Mouse (Mus musculus) ES-Bruce4 (cell line): ENCODE data around the gene Gcnt1.

Source experiments
- CTCF ChIP-seq: IDR thresholded peaks from one replicate; pipeline ENCODE4 v1.8.1; 2011; ENCODE audit warnings: low read depth, low read length
- POLR2A ChIP-seq: IDR thresholded peaks from one replicate; pipeline ENCODE4 v1.8.1; 2011; ENCODE audit warnings: low read length; ENCODE audit not compliant: insufficient read depth

DNA sequence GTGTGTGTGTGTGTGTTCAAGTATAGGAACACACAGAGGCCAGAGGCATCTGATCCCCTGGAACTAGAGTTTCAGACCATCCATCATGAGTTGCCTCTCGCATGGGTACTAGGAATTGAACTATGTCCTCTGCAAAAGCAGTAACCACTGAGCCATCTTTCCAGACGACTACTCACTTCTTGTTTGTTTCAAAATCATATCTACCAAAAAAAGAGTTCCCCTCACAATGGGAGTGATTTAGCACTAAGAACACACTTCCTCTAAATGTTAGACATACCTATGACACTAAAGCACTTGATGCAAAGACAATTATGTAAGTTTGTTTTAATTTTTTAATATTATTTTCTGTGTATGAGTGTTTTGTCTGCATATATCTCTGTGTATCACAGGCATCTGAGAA lies 24.8 kb downstream of the Gcnt1 start:
- TF ChIP-seq POLR2A: no peak
- no peak for TF ChIP-seq CTCF
